Mouse (Mus musculus): ENCODE results near the gene Myo1d. TPM values are rescaled to one million over a fixed set of nuclear protein-coding genes. Genes with fewer than 3 reads are reported as not detected.

The Myo1d gene
- polyA plus RNA-seq, 1 experiment from 2014 or later: 68.2 TPM

- Histone ChIP-seq H3K4me1 (replicated peaks) (no peaks in the 10 kb centered on the region; the same call in 1 of the 2 replicates), H3K9me3 (no peaks in the 10 kb centered on the region), H3K27ac (no peak overlapping the region), H3K36me3 (0 out of 2 replicates have a peak, but pooled peaks cover 3% of the 10 kb centered on the region), H3K4me3 (replicated peaks) (no peak overlapping the region), H3K4me2 (replicated peaks) (no peak overlapping the region), H3K9ac (no peak overlapping the region), H3K27me3 (replicated peaks) (no peaks in the 10 kb centered on the region)
- no peak for ATAC-seq
- 51% methylated on average over 6 of the region's 6 CpGs for WGBS
Observed at GRCm38 (mm10) chr11:80504519-80505385, 275.1 kb downstream of the Myo1d start.

DNA sequence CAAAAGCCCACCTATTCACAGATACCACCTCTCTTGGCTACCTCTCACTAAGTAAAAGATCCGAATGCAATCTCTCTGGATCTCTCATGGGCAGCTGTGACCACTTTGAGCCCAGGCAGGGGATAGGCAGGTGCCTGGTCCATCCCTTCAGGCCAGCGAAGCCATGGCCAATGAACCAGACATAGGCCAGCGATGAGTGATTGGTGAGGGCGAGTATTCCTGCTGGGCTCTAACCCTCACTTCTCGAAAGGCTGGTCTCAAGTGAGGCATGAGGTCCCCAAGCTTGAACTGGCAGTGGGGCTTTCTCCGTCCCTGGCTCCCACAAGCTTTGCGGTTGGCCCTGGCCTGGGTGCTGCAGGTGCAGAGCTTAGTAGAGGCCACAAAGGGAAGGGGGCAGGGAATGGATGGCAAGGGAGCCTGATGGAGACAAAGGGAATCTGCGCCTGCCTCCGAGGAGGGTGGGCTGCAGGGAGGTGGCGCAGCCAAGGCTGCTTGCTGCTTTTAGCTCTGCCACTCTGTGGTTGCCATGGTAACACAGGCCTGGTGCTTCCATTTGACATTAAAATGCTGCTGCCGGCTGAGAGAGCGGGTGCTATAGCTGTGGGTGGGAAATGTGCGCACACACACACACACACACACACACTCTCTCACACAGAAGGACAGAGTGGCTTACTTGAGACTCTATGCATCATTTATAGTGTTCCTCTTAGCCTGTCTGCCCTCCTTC is 275.9 kb downstream of the Myo1d start:
- WGBS: 47% methylated on average over 13 of the region's 13 CpGs
- Histone ChIP-seq H3K27ac (no peak overlapping the region), H3K9me3 (no peaks in the 10 kb centered on the region), H3K4me3 (replicated peaks) (no peak overlapping the region), H3K9ac (no peak overlapping the region), H3K4me1 (replicated peaks) (peaks cover 2% of the 10 kb centered on the region), H3K27me3 (replicated peaks) (no peaks in the 10 kb centered on the region), H3K36me3 (0 out of 2 replicates have a peak, but pooled peaks cover 3% of the 10 kb centered on the region), H3K4me2 (replicated peaks) (no peak overlapping the region)
- ATAC-seq: peak; percentile 43

DNA sequence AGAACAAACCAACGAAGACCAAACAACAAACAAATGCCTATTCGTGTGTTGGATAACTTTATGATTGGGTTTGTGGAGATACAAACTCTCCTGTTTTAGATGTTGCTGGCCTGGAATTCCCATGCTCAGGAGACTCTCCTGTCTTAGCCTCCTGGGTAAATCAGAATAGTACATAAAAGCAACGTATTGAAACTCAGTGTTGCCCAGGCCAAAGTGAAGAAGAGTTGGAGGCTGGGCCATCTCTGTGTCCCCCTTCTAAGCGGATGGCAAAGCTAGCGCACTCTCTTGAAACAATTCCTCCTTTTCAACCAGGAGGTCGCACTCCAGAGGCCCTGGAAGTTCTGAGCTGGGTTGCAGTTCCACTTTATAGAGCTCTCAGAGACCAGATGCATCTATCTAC is 276.5 kb downstream of the Myo1d start:
- no peak overlapping the region for H3K27ac ChIP-seq
- H3K27me3 ChIP-seq (replicated peaks): no peaks in the 10 kb centered on the region
- peaks cover 2% of the 10 kb centered on the region for H3K4me1 ChIP-seq (replicated peaks)
- no peak overlapping the region for H3K4me2 ChIP-seq (replicated peaks)
- WGBS: 81% methylated on average over 6 of the region's 6 CpGs
- no peak for ATAC-seq
- no peak overlapping the region for H3K9ac ChIP-seq
- H3K36me3 ChIP-seq: 0 out of 2 replicates have a peak, but pooled peaks cover 3% of the 10 kb centered on the region
- no peak overlapping the region for H3K4me3 ChIP-seq (replicated peaks)
- H3K9me3 ChIP-seq: no peaks in the 10 kb centered on the region

GRCm38 (mm10) chr11:80499550-80499952 is 280.3 kb downstream of the Myo1d start:
- 69% methylated on average over 4 of the region's 4 CpGs for WGBS
- no peak overlapping the region for H3K9ac ChIP-seq
- no peak for ATAC-seq
- H3K27me3 ChIP-seq (replicated peaks): no peaks in the 10 kb centered on the region
- H3K4me1 ChIP-seq (replicated peaks): peaks cover 2% of the 10 kb centered on the region
- no peaks in the 10 kb centered on the region for H3K36me3 ChIP-seq
- H3K9me3 ChIP-seq: no peaks in the 10 kb centered on the region
- H3K4me3 ChIP-seq (replicated peaks): no peak overlapping the region
- no peak overlapping the region for H3K4me2 ChIP-seq (replicated peaks)
- no peak overlapping the region for H3K27ac ChIP-seq

DNA sequence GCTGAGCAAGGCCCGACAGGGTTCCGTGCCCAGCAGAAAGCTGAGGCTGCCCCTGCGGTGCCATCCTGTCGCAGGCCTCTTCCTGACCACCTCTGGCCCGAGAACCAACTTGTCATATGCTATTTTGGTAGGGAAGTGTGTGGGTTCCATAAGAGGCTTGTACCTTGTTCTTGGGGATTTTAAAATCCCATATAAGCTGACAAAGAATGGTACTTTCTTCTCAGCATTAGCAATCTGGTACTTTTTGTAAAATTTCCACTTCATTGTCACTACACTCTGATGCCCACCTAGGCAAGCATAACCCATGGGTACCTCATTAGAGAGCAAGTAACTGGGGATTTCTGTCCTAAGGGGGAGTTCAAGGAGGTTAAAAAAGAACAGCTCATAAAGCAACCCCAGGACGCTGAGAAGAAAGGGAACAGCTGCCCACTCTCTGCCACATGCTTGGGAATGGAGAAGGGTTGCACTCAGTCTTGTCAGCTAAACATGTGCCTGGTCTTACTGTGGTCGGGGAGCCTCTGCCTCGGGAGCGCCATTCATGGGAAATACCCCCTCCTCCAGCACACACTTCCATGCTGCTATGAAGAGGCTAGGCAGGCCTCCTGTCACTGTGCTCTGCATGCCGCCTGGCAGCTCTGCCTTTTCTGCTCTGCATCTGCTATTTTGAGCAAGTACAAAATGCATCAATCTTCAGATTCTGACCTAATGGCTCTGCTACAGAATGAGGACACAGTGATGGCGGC is 281.3 kb downstream of the Myo1d start:
- Histone ChIP-seq H3K4me2 (replicated peaks) (no peak overlapping the region), H3K9me3 (no peaks in the 10 kb centered on the region), H3K27ac (0 out of 2 replicates have a peak overlapping the region, but pooled peaks have one; percentile 6), H3K4me1 (replicated peaks) (peaks cover 2% of the 10 kb centered on the region; the same call in 1 of the 2 replicates), H3K36me3 (no peaks in the 10 kb centered on the region), H3K4me3 (replicated peaks) (no peak overlapping the region), H3K27me3 (replicated peaks) (no peaks in the 10 kb centered on the region), H3K9ac (no peak overlapping the region)
- WGBS: 57% methylated on average over 11 of the region's 11 CpGs
- no peak for ATAC-seq

DNA sequence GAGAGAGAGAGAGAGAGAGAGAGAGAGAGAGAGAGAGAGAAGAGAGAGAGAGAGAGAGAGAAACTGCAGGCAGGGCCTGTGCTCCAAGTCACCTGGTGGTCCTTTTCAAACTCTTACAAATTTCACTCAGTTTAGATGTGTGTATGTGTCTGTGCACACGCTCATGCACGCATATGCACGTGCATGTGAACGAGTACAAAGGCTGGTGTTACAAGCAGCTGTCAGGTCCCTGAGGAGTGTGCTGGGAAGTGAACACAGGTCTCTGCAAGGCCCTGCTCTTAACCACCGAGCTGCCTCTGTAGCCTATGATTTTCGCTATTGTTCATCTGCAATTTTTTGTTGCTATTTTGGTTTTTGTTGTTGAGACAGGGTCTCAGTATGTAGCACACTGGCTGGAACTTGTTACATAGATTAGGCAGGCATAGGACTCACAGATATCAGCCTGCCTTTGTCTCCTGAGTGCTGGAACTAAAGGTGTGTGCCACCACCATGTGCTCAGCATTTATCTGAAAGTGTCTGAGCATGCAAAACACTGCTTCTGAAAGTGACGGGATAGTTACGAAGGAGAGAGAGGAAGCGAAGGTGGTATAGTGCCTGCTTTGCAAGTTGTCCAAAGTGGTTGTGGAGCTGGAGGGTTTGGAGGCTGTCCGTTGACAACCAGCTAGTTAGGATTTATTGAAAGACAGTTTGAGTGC is 282.5 kb downstream of the Myo1d start:
- no peak for ATAC-seq
- Histone ChIP-seq H3K4me3 (replicated peaks) (no peak overlapping the region), H3K4me1 (replicated peaks) (peaks cover 2% of the 10 kb centered on the region; the same call in 1 of the 2 replicates), H3K4me2 (replicated peaks) (no peak overlapping the region), H3K36me3 (no peaks in the 10 kb centered on the region), H3K27me3 (replicated peaks) (no peaks in the 10 kb centered on the region), H3K9ac (no peak overlapping the region), H3K9me3 (no peaks in the 10 kb centered on the region), H3K27ac (no peak overlapping the region)
- 86% methylated on average over 10 of the region's 10 CpGs for WGBS

DNA sequence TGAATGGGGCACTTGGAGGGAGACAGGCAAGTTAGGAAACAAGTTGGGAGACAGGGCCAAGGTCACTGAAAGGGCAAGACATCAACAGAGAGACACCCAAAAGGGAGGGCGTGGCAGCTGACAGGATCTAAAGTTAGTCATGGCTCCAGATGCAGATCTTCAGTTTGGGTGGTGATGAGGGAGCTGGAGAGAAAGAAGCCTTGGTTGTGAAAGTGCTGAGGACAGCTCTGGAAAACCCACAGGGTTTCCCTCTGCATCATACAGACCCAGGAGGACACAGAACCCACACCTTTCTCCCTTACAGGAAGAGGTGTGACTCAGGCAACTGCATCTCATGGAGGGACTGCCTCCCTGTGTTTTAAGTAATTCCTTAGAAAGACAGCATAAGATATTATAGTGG is 283.2 kb downstream of the Myo1d start:
- H3K36me3 ChIP-seq: no peaks in the 10 kb centered on the region
- H3K9me3 ChIP-seq: no peaks in the 10 kb centered on the region
- H3K9ac ChIP-seq: no peak overlapping the region
- WGBS: 71% methylated on average over 1 of the region's 1 CpGs
- no peak overlapping the region for H3K4me2 ChIP-seq (replicated peaks)
- no peak overlapping the region for H3K4me3 ChIP-seq (replicated peaks)
- H3K27me3 ChIP-seq (replicated peaks): no peaks in the 10 kb centered on the region
- no peak for ATAC-seq
- H3K27ac ChIP-seq: no peak overlapping the region
- peaks cover 2% of the 10 kb centered on the region; the same call in 1 of the 2 replicates for H3K4me1 ChIP-seq (replicated peaks)

DNA sequence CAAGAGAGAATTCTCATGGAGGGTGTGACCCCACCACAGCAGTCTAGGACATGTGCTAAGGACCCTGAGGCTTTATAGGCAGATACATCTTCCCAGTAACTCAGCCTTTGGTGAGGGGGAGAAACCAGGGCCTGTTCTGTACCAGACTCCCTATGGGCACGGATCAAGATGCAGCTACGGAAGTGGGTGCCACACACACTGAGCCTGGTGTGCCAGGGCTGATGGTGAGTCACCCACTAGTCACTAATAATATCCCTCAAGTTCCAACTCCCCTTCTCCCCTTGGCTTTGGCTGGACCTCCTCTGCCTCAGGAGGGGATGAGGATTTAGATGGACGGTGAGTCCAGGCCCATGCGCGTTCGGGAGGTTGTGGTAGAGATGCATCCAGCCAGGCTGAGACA is 283.9 kb downstream of the Myo1d start:
- no peaks in the 10 kb centered on the region for H3K36me3 ChIP-seq
- H3K4me3 ChIP-seq (replicated peaks): no peak overlapping the region
- H3K4me1 ChIP-seq (replicated peaks): peaks cover 2% of the 10 kb centered on the region; the same call in 1 of the 2 replicates
- no peak overlapping the region for H3K9ac ChIP-seq
- H3K4me2 ChIP-seq (replicated peaks): no peak overlapping the region
- no peak for ATAC-seq
- no peak overlapping the region for H3K27ac ChIP-seq
- 94% methylated on average over 6 of the region's 6 CpGs for WGBS
- H3K9me3 ChIP-seq: no peaks in the 10 kb centered on the region
- no peaks in the 10 kb centered on the region for H3K27me3 ChIP-seq (replicated peaks)

GRCm38 (mm10) chr11:80494852-80495251 is 285.0 kb downstream of the Myo1d start:
- H3K27me3 ChIP-seq (replicated peaks): no peaks in the 10 kb centered on the region
- no peak for ATAC-seq
- H3K27ac ChIP-seq: no peak overlapping the region
- H3K9ac ChIP-seq: no peak overlapping the region
- 83% methylated on average over 9 of the region's 9 CpGs for WGBS
- no peaks in the 10 kb centered on the region for H3K36me3 ChIP-seq
- H3K4me2 ChIP-seq (replicated peaks): no peak overlapping the region
- H3K9me3 ChIP-seq: no peaks in the 10 kb centered on the region
- no peak overlapping the region for H3K4me3 ChIP-seq (replicated peaks)
- peaks cover 2% of the 10 kb centered on the region; the same call in 1 of the 2 replicates for H3K4me1 ChIP-seq (replicated peaks)

GRCm38 (mm10) chr11:80493186-80493585 is 286.6 kb downstream of the Myo1d start:
- no peak for ATAC-seq
- H3K4me3 ChIP-seq (replicated peaks): no peak overlapping the region
- 88% methylated on average over 5 of the region's 5 CpGs for WGBS
- H3K27me3 ChIP-seq (replicated peaks): no peaks in the 10 kb centered on the region
- H3K27ac ChIP-seq: no peak overlapping the region
- H3K4me2 ChIP-seq (replicated peaks): no peak overlapping the region
- H3K4me1 ChIP-seq (replicated peaks): peaks cover 6% of the 10 kb centered on the region; the same call in 1 of the 2 replicates
- H3K36me3 ChIP-seq: no peaks in the 10 kb centered on the region
- no peak overlapping the region for H3K9ac ChIP-seq
- H3K9me3 ChIP-seq: no peaks in the 10 kb centered on the region

- Histone ChIP-seq H3K9me3 (no peaks in the 10 kb centered on the region), H3K36me3 (no peaks in the 10 kb centered on the region), H3K27ac (no peak overlapping the region), H3K4me3 (replicated peaks) (no peak overlapping the region), H3K27me3 (replicated peaks) (no peaks in the 10 kb centered on the region), H3K4me2 (replicated peaks) (no peak overlapping the region), H3K9ac (no peak overlapping the region), H3K4me1 (replicated peaks) (peaks cover 6% of the 10 kb centered on the region; the same call in 1 of the 2 replicates)
- peak; percentile 41; the same call in 1 of the 2 replicates for ATAC-seq
- WGBS: 71% methylated on average over 10 of the region's 10 CpGs
Observed at GRCm38 (mm10) chr11:80490831-80491230, 289.0 kb downstream of the Myo1d start.
